Mouse (Mus musculus): Measurements from ENCODE around the gene Tpm3.
A peak's percentile ranks its signal among the peaks of the same experiment; 100 is the strongest.
"Not testable (repeated sequence)": the region's sequence is repeated elsewhere in the genome, so short reads cannot be mapped to it uniquely, and the experiment has no call there.

Gene Tpm3

DNA sequence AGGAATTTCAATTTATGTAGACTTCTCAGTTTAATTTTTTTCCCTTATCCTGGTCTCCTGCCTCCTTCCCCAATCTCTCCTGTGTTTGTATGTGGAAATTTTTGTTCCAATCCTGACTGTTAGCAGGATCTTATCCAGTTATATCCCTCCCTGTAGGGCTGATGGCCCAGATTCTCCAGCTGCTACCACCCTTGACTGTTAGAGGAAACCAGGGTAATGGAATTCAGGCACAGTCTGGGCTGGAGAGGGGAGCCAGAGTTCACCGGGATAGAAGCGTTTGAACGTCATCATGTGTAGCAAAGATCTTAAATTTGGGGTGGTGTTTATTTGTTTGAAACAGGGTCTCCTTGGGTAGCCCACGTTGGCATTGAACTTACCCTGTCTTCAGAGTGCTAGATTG lies 12.3 kb downstream of the Tpm3 start:
- peak; percentile 44 for DNase-seq

DNA sequence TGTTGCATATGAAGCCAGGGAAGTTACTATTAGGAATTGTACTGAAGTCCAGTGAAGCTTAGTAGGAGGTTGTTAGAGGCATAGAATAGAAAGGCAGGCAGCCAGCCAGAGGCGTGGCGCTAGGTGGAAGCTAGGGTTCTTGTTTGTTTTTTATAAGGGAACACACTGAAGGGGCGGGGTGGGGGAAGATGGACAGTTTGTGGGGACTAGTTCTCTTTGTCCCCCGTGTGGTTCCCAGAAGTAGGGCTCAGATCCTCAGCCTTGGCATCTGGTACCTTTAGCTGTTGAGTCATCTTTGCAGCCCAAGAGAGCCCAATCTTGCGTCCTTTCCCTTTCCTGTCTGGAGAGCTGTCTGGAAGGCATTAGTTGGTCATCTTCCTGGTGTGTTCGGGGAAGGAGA lies 12.8 kb downstream of the Tpm3 start:
- peak; percentile 43 for DNase-seq

DNA sequence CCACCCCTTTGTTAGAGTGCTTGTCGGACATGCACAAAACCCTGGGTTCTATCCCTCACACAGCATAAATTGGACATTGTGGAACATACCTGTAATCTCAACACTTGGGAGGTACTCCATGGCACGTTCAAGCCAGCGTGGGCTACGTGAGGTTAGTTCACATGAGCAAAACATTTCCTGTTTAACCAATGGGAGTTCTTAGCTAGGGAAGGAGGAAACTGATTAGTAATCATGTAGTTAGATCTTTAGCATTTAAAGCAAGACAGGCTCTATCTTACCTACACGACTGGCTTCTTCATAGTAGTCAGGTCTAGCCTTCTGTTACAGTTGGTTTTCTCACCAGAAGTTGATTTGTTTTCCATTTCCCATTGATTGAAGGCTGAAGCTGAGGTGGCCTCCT lies 13.6 kb downstream of the Tpm3 start:
- DNase-seq = no peak

DNA sequence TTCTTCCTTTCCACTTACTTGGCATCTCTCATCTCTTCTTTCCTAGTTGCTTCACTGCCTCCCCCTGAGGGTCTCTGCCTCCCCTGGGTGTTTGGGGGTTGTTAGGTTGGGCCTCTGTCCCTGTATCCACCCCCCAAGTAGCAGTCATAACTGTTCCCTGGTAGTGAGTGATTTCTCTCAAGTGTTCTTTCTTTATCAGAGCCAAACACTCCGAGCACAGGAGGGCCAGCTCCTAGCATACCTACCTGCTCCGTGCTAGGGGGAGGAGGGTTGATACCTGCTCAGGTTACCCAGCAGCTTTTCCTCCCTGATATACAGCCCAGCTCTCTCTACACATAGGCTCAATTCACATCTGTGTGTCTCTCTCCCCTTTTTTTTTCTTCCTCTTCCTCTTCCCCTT lies 16.2 kb downstream of the Tpm3 start:
- DNase-seq = no peak

DNA sequence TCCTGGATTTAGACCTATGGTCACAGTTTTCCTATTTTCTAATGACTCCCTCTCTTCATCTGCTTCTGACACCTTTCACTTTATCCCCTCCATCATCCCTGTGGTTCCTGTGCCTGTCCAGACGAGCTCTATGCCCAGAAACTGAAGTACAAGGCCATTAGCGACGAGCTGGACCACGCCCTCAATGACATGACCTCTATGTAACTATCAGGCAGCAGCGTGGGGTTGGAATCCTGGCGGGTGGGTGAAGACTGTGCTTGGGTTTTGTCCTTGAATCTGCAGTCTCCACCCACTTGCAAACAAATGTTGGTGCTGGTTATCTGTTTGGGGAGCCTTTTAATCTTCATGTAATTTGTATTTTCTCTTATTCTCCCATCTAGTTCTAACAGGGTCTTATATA lies 18.4 kb downstream of the Tpm3 start:
- DNase-seq = no peak

DNA sequence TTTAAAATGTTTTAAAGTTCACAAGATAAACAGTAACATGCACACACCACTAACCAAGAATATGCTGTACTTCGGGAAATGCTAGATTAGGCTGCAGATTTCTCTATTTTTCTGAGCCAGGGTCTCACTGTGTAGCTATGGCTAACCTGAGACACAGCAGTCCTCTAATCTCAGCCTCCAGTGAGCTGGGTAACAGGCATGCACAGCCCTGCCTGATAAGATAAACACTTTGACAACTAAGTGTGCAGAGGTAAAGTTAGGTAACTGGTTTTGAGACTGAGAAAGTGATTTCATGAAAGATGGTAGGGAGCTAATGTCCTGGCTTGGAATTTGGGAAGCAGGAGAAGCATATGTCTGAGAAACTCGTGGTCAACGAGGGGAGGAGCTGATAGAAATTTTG lies 22.0 kb downstream of the Tpm3 start:
- no peak for DNase-seq

DNA sequence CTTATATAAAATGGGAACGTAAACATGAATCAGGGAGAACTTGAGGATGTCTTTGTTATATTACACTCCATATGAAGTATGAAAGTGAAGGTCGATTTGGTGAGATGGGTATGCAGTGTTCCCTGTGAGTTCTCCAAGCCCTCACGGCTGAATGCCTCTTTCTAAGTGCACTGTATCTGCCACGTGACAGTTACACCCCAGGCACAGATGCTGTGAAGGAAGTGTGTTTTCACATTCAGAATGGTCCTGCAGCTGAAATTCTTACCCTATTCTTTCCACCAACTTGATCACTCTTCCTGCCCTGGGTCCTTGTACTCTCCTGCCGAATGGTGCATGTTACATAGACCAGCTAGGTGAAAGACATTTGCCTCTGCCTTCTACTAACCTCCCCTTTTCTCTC lies 25.5 kb downstream of the Tpm3 start:
- no peak for DNase-seq

DNA sequence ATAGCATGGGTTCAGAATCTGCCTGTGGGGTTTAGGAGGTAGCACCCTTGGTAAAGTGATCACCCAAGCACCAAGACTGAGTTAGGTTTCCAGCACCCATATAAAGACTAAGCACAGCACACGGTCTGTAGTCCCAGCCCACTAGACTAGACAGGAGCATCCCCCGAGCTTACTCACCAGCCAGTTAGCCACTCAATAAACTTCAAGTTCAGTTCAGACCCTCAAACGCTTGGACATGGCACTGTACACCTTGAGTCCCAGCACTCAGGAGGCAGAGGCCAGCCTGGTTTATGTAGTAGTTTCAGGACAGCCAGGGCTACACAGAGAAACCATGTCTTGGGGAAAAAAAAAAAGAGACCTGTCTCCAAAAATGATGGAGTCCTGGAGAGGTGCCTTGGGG lies 28.6 kb downstream of the Tpm3 start:
- no peak for DNase-seq

DNA sequence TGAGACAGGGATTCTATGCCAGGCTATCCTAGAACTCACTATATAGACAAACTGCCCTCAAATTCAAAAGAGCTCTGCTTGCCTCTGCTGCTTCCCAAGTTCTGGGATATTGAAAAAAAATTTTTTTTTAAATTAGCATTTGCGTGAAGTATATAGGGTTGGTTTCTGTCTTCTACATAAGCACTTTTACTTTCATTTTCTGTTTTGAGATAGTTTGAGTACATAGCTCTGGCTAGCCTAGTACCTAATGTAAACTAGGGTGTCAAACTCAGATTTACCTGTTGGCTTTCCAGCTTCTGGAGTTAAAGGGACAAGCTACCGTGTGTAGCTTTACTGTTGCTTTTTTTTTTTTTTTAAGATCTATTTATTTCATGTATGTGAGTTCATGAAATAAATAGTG lies 29.2 kb downstream of the Tpm3 start:
- DNase-seq = no peak

DNA sequence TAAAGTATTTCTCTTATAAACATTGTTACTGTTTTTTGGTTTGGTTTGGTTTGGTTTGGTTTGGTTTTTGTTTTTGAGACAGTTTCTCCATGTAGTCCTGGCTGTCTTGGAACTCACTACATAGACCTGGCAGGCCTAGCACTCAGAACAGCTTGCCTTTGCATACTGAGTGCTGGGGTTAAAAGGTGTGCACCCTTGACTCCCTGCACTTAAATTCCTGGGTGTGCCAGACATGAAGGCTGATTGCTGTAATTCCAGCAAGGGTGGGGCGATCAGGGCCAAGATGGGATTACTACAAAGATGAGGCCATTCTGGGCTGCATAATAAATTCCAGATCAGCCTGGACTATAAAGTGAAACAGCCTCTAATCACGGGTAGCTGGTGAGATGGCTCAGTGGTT lies 29.8 kb downstream of the Tpm3 start:
- no peak for DNase-seq

DNA sequence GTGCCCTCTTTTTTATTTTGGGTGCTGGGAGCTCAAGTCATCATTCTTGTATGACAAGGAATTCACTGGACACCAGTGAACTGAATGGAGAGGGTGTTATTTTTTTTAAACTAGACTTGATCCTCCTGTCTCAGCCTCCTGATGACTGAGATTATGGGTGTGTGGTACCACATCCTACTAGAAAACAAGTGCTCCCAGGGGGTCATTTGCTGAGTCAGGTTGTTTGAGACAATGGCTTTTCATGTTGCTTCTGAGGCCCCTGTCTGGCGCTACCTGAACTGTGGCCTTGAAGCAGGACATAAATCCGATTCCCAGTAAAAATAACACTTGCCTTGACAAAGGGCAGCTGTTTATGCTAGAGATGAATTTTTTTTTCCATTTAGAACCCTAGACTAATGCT lies 30.7 kb downstream of the Tpm3 start:
- no peak for DNase-seq

DNA sequence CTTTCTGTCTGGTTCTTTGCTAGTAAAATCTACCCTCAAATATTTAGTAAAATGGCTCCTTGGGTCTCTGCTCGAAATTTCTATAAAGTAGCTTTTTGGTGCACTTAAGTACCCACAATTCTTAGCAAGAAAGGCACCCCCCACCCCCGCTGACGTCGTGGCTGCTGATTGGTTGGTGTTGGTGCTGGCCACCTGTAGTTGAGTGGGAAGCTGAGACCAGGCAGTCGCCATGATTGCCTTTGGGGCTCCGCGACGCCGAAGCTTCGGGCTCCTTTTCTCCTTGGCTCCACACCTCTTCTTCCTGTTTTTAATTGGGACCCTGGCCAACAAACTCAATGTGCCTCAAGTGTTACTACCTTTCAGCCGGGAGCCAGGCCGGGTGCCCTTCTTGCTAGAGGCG lies 31.5 kb downstream of the Tpm3 start, which contains the start of gene Nup210l:
TSS of gene Nup210l (plus strand) at position 195 of the 400 bp plus-strand sequence.
- DNase-seq = no peak

DNA sequence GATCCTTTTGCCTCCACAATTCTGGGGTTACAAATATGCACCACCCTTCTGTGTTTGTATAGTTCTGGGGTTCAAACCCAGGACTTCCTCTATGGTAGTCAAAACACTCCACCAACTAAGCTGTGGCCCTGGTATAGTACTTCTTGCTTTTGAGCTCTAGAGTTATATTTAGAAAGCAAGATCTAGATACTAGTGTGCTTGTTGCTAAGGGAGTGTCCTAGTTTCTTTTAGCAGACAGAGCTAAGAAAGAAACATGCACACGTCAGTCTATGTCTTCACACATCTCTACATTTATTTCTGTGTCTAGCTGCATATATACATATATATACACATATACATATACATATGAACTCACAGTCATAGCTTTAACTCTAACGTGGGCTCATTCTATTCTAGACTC lies 39.3 kb downstream of the Tpm3 start:
- DNase-seq = no peak

DNA sequence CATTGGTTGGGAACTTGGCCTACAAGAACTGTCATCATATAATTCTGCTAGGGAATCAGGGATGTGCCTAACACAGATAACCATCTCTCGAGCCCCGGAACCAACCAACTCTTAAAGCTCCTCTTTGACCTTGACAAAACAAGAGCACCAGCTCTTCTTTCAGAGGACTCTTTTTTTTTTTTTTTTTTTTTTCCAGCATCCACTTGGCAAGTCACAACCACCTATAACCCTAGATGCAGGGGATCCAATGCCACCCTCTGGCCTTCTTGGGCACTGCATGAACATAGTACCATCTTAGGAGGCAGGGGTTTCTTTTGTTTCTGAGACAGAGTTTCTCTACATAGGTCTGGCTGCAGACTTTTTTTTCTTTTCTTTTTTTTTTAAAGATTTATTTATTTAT lies 41.9 kb downstream of the Tpm3 start:
- DNase-seq = no peak

DNA sequence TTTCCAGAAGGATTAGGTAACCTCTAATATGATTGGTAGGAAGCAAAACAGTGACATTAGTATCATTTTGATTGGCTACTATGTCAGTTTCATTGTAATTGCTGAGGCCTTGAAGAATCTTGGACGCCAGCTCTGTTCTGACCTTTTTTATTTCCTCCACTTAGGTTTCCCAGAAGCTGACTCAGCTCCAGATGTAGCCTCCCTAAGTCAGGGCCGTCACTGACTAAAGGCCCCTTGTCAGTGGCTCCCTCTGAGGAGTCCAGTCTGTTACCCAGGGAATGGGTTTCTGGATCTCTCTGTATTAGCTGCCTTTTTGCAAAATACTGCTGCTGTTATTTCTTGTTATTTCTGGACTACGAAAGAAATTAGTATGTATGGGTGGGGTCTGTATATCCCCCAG lies 43.1 kb downstream of the Tpm3 start:
- no peak for DNase-seq

DNA sequence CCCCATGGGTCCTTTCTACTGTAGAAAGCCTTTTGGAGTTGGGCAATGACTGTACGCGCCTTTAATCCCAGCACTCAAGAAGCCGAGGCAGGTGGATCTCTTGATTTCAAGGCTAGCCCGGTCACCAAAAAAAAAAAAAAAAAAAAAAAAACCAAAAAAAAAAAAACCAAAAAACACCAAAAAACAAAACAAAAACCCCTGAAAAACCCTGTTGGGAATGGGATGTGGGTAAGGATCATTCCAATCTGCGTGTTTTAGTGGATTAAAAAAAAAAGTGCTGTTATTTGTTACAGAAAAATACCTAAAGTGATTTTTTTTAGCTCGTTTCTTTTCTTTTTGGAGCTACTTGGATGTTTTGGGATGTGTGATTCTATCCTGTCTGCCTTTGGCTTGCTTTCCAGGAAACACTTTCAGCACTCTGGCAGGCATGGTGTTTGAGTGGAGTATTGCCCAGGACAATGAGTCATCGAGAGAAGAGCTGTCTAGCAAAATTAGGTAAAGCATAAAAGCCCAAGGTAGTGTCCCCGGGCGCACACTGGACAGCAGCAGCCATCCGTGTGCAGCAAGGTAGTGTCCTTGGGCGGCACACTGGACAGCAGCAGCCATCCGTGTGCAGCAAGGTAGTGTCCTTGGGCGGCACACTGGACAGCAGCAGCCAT lies 45.8 kb downstream of the Tpm3 start:
- DNase-seq = no peak

DNA sequence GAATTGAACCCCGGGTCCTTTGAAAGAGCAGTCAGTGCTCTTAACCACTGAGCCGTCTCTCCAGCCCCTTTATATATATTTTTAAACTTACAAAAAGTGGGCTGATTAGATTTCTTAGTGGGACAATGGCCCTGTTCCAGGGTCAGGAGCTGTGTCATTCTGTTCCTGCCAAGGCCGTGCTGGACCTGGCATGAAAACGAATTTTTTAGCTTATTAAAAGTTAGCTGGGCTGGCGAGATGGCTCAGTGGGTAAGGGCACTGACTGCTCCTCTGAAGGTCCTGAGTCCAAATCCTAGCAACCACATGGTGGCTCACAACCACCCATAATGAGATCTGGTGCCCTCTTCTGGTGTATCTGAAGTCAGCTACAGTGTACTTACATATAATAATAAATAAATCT lies 49.6 kb downstream of the Tpm3 start:
- DNase-seq = not testable (repeated sequence)

DNA sequence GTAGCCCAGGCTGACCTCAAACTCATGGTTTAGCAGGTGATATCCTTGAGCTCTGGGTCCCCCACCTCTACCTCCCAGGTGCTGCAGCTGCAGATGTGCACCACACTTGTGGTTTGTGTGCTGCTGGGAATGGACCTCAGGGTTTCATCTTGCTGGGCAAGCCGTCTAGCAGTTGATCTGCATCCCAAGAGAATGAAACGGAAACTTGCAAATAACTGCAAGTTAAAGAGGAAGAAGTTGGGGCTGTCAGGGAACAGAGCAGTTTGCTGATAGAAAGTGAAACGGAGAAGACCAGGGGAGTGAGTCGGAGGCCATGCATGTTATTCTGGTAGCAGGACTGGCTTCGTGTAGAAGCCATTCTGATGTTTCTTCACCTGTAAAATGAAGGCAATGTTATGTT lies 53.3 kb downstream of the Tpm3 start:
- no peak for DNase-seq

DNA sequence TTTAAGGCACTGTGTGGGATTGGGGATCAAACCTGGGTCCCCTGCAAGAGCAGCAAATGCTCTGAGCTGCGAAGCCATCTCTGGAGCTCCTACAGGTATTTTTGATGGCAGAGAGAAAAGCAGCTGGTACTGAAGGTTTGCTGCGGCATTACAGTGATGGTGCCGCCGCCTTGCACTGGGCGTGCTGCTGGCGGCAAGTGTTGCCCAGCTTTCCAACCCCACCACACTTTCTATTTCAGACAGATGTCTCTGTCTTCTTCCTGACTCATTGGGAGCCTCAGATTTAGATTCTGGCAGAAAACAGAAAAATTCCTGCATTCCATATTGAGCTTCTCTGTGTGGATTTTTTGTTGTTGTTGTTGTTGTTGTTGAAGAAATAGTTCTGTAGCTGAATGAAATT lies 55.4 kb downstream of the Tpm3 start:
- DNase-seq = no peak

DNA sequence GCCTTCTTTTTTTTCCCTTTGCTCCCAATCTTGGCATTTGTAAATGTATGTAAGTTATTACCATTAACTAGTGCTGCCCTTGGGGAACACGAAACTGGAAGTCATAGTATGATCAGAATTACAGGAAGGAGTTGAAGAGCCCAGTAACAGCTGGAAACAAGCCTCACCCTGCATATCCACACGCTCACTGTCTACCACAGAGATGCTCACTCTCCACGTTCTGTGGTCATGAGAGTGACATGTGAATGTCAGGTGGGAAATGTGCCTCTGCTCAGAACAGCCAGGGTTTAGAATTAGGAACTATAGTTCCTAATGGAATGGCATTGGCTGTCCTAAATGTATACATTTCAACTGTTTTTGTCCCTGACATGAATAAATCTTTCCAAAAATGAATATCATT lies 60.3 kb downstream of the Tpm3 start:
- no peak for DNase-seq

DNA sequence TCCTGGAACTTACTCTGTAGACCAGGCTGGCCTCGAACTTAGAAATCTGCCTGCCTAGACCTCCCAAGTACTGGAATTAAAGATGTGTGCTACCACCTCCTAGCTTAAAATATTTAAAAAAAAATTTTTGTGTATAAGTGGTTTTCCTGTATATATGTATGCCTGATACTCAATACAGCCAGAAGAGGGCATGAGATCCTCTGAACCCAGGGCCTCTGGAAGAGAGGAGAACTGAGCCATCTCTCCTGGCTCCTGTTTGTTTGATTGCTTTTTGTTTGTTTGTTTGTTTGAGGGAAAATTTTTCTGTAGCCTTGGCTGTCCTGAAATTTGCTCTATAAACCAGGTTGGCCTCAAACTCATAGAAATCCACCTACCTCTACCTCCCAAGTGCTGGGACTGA lies 60.9 kb downstream of the Tpm3 start:
- no peak for DNase-seq

DNA sequence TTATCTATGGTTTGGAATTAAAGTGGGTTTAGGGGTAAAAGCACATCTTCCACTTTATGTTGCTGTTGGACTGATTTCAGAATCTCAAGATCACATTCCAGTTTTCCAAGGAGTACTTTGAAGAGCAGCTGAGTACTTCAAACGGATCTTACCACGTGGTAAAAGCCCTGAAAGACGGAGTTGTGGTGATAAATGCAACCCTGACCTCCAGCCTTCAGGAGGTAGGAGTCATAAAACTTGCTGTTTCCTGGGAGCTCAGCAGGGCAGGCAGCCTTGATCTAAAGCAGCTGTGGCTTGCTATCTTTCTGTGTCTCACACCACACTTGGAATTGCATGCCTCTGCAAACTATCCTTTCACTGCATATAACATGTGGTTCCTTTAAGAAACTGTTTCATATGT lies 62.0 kb downstream of the Tpm3 start:
- no peak for DNase-seq

DNA sequence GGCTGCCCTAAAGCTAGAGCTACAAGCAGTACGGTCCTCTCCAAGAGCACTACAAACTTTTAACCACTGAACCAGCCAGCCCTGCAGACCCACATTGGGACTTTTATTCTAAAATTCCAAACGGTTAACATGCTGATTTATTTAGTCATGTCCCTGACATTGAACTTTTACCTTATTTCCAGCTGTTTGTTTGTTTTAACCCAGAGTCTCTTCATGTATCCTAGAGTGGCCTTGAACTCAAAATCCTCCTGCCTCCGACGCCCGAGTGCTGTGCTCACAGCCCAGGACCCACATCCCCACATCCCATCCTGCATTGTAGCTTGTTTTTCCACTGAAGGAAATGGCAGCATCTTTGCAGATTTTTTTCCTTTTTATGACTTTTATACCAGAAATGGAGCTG lies 62.5 kb downstream of the Tpm3 start:
- no peak for DNase-seq

DNA sequence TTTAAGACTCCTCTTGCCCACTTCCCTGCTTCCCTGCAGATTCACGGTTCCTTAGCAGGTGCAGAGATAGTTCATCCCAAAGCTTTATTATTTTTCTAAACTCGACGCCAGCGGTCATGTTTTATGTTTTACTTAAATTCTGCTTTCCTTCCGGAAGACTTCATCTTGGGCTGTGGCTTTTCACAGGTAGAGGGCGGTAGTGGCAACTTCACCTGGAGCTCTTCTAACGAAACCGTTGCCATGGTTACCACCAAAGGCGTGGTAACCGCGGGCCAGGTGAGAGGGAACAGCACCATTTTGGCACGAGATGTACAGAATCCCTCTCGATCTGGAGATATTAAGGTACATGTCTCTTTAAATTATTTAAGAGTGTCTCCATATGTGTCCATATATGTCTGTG lies 64.2 kb downstream of the Tpm3 start:
- DNase-seq = peak; percentile 26

DNA sequence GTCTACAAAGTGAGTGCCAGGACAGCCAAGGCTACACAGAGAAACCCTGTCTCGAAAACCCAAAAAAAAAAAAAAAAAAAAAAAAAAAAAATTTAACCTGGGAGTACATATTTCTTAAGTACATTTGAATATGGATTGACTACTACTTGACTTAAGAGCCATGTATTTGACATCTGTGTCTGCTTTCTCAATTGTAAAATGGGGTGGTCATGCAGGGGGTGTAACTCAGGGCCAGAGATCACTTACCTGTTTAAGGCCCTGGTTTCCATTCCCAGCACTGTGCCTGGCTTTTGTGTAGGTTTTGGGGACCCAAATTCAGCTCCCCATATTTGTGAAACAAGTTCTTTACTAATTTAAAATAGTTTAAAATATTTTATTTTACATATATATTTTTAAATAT lies 65.2 kb downstream of the Tpm3 start:
- DNase-seq = no peak

DNA sequence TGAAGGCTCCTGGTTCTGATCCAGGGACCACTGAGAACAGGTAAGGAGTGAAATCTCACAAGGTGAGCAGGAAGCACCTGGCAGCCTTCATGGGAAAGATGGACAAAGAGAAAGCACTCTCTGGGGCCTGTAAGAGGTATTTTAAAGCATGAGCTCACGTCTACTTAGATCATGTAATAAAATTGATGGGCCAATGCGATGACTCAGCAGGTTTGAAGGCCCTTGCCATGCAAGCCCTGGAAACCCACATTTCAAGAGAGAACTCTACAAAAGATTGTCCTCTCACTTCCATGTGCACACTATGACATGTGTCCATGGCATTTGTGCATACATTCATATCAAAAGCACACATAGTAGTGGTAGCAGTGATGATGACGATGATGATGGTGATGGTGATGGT lies 67.5 kb downstream of the Tpm3 start:
- DNase-seq = no peak

Measured in kidney, postnatal 10 days (tissue).